Mouse (Mus musculus) ES-Bruce4 (cell line): Measurements from ENCODE around the gene Pecr.

ENCODE experiments used
- CTCF ChIP-seq: IDR thresholded peaks from one replicate; pipeline ENCODE4 v1.8.1; 2011; ENCODE audit warnings: low read depth, low read length
- POLR2A ChIP-seq: IDR thresholded peaks from one replicate; pipeline ENCODE4 v1.8.1; 2011; ENCODE audit warnings: low read length; ENCODE audit not compliant: insufficient read depth

- TF ChIP-seq CTCF (no peak), POLR2A (peak; percentile 98)
Measured at GRCm38 (mm10) chr1:72244317-72245036, 39.6 kb downstream of the Pecr start.
